Mouse (Mus musculus): ENCODE data around the gene Slc19a3.

- TF ChIP-seq POLR2A (IDR thresholded peaks at IDR 0.05; ENCODE audit: low read depth, low read length): no peak
- peak; percentile 74; the same call in 1 of the 2 replicates for TF ChIP-seq ZNF384 (IDR thresholded peaks at IDR 0.05; ENCODE audit: low read depth, low read length)
- no peak for TF ChIP-seq CTCF (conservative IDR thresholded peaks at IDR 0.05 in 1 of 2, IDR thresholded peaks at IDR 0.05 in 1 of 2; ENCODE audit: low read depth in 2 of 2, low read length in 2 of 2)
These were observed 1.2 kb downstream of the Slc19a3 start for GRCm38 (mm10) chr1:83036892-83037667.
